Mouse (Mus musculus) intestine, postnatal 0 days (tissue): ENCODE measurements around the gene BC049730. TPM values are rescaled to one million over a fixed set of nuclear protein-coding genes. Genes with fewer than 3 reads are reported as not detected.

Source experiments
- ATAC-seq: fragments of 200-750 bp; cut with Nextera tagmentation; 2 replicates; pipeline ENCODE4 v1.8.0; 2017; ENCODE audit warnings: mild to moderate bottlenecking, moderate TSS enrichment, moderate library complexity
- H3K27ac ChIP-seq: fragments of 300-500 bp; sonication (generic); 2 replicates; pipeline ENCODE4 v1.5.1; 2014; ENCODE audit warnings: mild to moderate bottlenecking, low read depth, low read length, moderate library complexity
- H3K27me3 ChIP-seq: fragments of 300-500 bp; sonication (generic); replicated peaks from 2 replicates; pipeline ENCODE4 v1.6.1; 2014; ENCODE audit warnings: low read length, mixed read lengths; ENCODE audit not compliant: control insufficient read depth, insufficient read depth
- H3K36me3 ChIP-seq: fragments of 300-500 bp; sonication (generic); 2 replicates; pipeline ENCODE4 v1.6.1; 2014; ENCODE audit warnings: mild to moderate bottlenecking, moderate library complexity; ENCODE audit not compliant: control insufficient read depth, insufficient read depth
- H3K4me1 ChIP-seq: fragments of 300-500 bp; sonication (generic); replicated peaks from 2 replicates; pipeline ENCODE4 v1.6.1; 2014; ENCODE audit warnings: antibody characterized with exemption, low read length, mixed read lengths; ENCODE audit not compliant: control insufficient read depth, insufficient read depth
- H3K4me2 ChIP-seq: fragments of 300-500 bp; sonication (generic); replicated peaks from 2 replicates; pipeline ENCODE4 v1.6.1; 2014; ENCODE audit warnings: low read depth, mild to moderate bottlenecking, moderate library complexity
- H3K4me3 ChIP-seq: fragments of 300-500 bp; sonication (generic); 2 replicates; pipeline ENCODE4 v1.5.1; 2014; ENCODE audit warnings: low read depth, low read length
- H3K9ac ChIP-seq: fragments of 300-500 bp; sonication (generic); 2 replicates; pipeline ENCODE4 v1.6.1; 2014; ENCODE audit warnings: mild to moderate bottlenecking, low read depth, low read length
- H3K9me3 ChIP-seq: fragments of 300-500 bp; sonication (generic); 2 replicates; pipeline ENCODE4 v1.6.1; 2016; ENCODE audit warnings: mixed run types; ENCODE audit not compliant: control insufficient read depth
- CTCF ChIP-seq: sonication (generic); IDR thresholded peaks from 2 replicates; pipeline ENCODE4 v1.5.1; 2016; ENCODE audit warnings: low read depth, mild to moderate bottlenecking, control low read depth, antibody characterized with exemption, moderate library complexity
- WGBS: fragments of 180-500 bp; shearing (Covaris S2); extraction: QIAGEN DNeasy Blood & Tissue Kit; methylation state at CpG from one replicate; pipeline ENCODE4 v1.1.7; 2014; 5-methylcytosine and 5-hydroxymethylcytosine counted together
- polyA plus RNA-seq: library from polyadenylated mRNA; unstranded; fragments of >200 nt; fragmentation: Nextera tagmentation; extraction: Ambion mirVana; gene quantifications from 2 replicates; pipeline ENCODE4 v1.2.1, GENCODE M21; 2015

Gene BC049730
- polyA plus RNA-seq, 1 experiment from 2014 or later = not detected

GRCm38 (mm10) chr7:24760211-24760610, 51.2 kb downstream of the BC049730 start, which contains the start of gene Cd177:
TSS of gene Cd177 (minus strand) at chr7:24760311.
- H3K9ac ChIP-seq = no peak within 1 kb of the TSS
- no peaks in the 10 kb centered on the region for H3K4me1 ChIP-seq
- no peaks in the 10 kb centered on the region for H3K36me3 ChIP-seq
- no peaks in the 10 kb centered on the region for H3K27me3 ChIP-seq
- no peak within 1 kb of the TSS for H3K4me3 ChIP-seq
- WGBS = 42% methylated on average over 6 of the region's 6 CpGs
- H3K27ac ChIP-seq = no peak within 1 kb of the TSS
- no peak within 1 kb of the TSS for H3K4me2 ChIP-seq
- H3K9me3 ChIP-seq = no peaks in the 10 kb centered on the region
- TF ChIP-seq CTCF = no peak
- ATAC-seq = no peak

DNA sequence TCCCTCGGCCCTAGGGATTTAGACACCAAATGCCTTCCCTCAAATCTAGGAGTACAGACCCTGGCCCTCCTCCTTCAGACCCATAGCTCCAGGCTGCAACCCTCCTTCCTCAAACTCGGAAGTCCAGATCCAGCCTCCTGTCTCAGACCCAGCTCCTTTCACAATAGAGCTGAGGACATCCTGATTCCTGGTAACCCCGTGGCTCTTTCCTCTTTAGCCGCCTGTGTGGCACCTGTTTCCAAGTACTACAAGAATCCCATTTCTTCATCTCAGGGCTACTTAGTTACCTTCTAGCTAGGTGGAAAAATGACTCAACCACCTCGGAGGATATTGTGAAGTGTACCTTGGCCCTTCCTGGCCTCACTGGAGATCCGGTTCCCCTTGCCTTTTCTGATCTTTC, 52.1 kb downstream of the BC049730 start:
- Histone ChIP-seq H3K9ac (no peak overlapping the region), H3K4me1 (no peaks in the 10 kb centered on the region), H3K27ac (no peak overlapping the region), H3K4me2 (no peak overlapping the region), H3K27me3 (no peaks in the 10 kb centered on the region), H3K9me3 (no peaks in the 10 kb centered on the region), H3K4me3 (no peak overlapping the region), H3K36me3 (no peaks in the 10 kb centered on the region)
- TF ChIP-seq CTCF = no peak
- WGBS = 59% methylated on average over 6 of the region's 6 CpGs
- ATAC-seq = no peak

DNA sequence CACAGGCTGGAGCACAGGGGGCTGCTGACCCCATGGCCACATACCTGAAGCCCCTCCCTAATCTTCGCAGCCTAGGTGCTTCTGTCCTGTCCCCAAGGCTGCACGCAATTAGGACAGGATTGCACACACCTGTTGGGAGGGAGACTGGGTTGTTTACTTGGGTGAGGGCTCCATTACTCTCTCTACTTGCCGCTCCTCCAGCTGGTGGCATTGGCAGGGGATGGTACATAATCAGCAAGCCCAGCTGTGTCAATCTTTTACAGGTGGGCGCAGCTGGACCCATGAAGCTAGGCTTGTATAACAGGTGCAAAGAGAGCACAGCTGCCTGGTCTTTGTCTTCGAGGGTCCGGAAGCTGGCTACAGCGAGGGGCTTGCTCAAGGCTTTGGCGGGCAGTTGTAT, 53.5 kb downstream of the BC049730 start:
- no peak for TF ChIP-seq CTCF
- Histone ChIP-seq H3K36me3 (no peaks in the 10 kb centered on the region), H3K27ac (no peak overlapping the region), H3K4me2 (no peak overlapping the region), H3K4me3 (no peak overlapping the region), H3K9me3 (no peaks in the 10 kb centered on the region), H3K4me1 (no peaks in the 10 kb centered on the region), H3K27me3 (no peaks in the 10 kb centered on the region), H3K9ac (no peak overlapping the region)
- WGBS = 74% methylated on average over 8 of the region's 8 CpGs
- ATAC-seq = no peak

Other genes starting within 250 kb of the BC049730 start
- gene Plaur, start 246.8 kb upstream of the BC049730 start, polyA plus RNA-seq = 6.9 and 7.8 TPM in 2 replicates
- 1.4 and 1.7 TPM in 2 replicates for gene Cadm4, start 227.2 kb upstream of the BC049730 start, polyA plus RNA-seq
- gene Zfp428, start 202.2 kb upstream of the BC049730 start, polyA plus RNA-seq = 11.2 and 12.8 TPM in 2 replicates
- 0.05 TPM in 1 of 2 replicates, not detected in the other for gene AC161166.1, start 196.8 kb upstream of the BC049730 start, polyA plus RNA-seq
- 3.4 TPM in 2 replicates for gene Irgq, start 178.6 kb upstream of the BC049730 start, polyA plus RNA-seq
- not detected in 2 replicates for gene Pinlyp, start 163.1 kb upstream of the BC049730 start, polyA plus RNA-seq
- gene Xrcc1, start 163.0 kb upstream of the BC049730 start, polyA plus RNA-seq = 24.5 and 26.6 TPM in 2 replicates
- gene Ethe1, start 121.7 kb upstream of the BC049730 start, polyA plus RNA-seq = 17.9 and 25.4 TPM in 2 replicates
- 2.1 and 2.2 TPM in 2 replicates for gene Zfp575, start 121.6 kb upstream of the BC049730 start, polyA plus RNA-seq
- 0.65 and 0.85 TPM in 2 replicates for gene Phldb3, start 98.5 kb upstream of the BC049730 start, polyA plus RNA-seq
- 0.13 and 0.17 TPM in 2 replicates for gene Lypd3, start 72.7 kb upstream of the BC049730 start, polyA plus RNA-seq
- gene Tex101, start 32.6 kb upstream of the BC049730 start, polyA plus RNA-seq = not detected in 2 replicates
- gene Gm4763, start 17.7 kb downstream of the BC049730 start, polyA plus RNA-seq = not detected in 2 replicates
- gene Cd177, start 51.1 kb downstream of the BC049730 start, polyA plus RNA-seq = 0.69 and 1.1 TPM in 2 replicates
- gene Ceacam10, start 68.0 kb downstream of the BC049730 start, polyA plus RNA-seq = 0.29 and 0.37 TPM in 2 replicates
- 20.6 and 28.0 TPM in 2 replicates for gene Gm9844, start 153.0 kb downstream of the BC049730 start, polyA plus RNA-seq
- gene Lypd4, start 160.7 kb downstream of the BC049730 start, polyA plus RNA-seq = not detected in 2 replicates
- not detected in 2 replicates for gene Dmrtc2, start 160.8 kb downstream of the BC049730 start, polyA plus RNA-seq
- gene Rps19, start 175.1 kb downstream of the BC049730 start, polyA plus RNA-seq = 1,134 and 1,200 TPM in 2 replicates
- 0.23 and 0.26 TPM in 2 replicates for gene Cd79a, start 188.1 kb downstream of the BC049730 start, polyA plus RNA-seq
- gene Arhgef1, start 193.7 kb downstream of the BC049730 start, polyA plus RNA-seq = 32.6 and 35.9 TPM in 2 replicates
- not detected in 2 replicates for gene Gm4881, start 235.3 kb downstream of the BC049730 start, polyA plus RNA-seq